ENCODE assay signal across 10 mouse cellular contexts in the genomic region with DNA sequence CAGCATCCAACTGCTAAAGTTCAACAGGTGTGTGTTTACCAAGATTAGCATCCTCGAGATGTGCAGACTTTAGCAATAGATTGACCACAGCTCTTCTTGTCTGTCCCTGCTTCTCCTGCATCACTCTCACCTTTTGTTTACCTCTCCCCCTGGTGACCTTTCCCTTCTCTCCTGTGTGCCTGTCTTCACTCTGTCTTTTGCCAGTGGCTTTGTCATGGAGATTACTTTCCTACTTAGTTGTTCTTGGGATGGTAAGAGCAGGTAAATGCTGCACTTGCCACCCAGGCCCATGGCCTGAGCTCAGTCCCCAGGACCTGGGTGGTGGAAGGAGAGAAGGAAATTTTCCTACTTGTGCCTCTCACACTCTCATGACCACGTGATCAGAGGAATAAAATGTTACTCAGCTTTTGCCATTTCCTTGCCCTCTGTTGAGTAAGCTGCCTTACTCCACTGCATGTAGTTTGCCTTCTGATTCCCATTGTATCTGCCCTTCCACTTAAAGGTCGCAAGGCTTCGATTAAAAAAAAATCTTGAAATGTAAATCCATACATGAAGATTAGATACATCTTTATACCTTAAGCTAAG. TPM values are rescaled to one million over a fixed set of nuclear protein-coding genes. Genes with fewer than 3 reads are reported as not detected.
A peak's percentile ranks its signal among the peaks of the same experiment; 100 is the strongest.
DNase-seq lines count a peak whose midpoint lies in the region; ATAC-seq and TF ChIP-seq lines count a peak whose summit lies in the region.
"Had no signal": no experiment of that assay in that cellular context is flagged by ENCODE, and none has a peak within 500 bp of the region (broad histone marks: within the 10 kb centered on the region; RNA-seq: fewer than 3 reads in every experiment).

No protein-coding gene starts in this region.

- TF ChIP-seq CTCF in intestine, postnatal 0 days (IDR thresholded peaks at IDR 0.05; ENCODE audit: low read depth), result no peak
- TF ChIP-seq CTCF in G1E (IDR thresholded peaks at IDR 0.05; ENCODE audit: low read depth, low read length), result no peak
- no peak for TF ChIP-seq CTCF in thymus, adult 2 months (IDR thresholded peaks at IDR 0.05; ENCODE audit: borderline replicate concordance, control insufficient read depth, extremely low read depth, insufficient read depth, low read length, poor library complexity)

- no peak for ATAC-seq in intestine, embryonic 15.5 days
- no peak for ATAC-seq in intestine, postnatal 0 days
- no peak for ATAC-seq in G1E (ENCODE audit: extremely low read depth, insufficient number of reproducible peaks, low FRiP score, poor library complexity, severe bottlenecking)
- no peak for ATAC-seq in forebrain, embryonic 15.5 days (replicated peaks)
- no peak for ATAC-seq in midbrain, embryonic 13.5 days

- H3K4me2 ChIP-seq in intestine, embryonic 15.5 days (replicated peaks), result peak overlapping the region; percentile 72
- no peak overlapping the region; the same call in 1 of the 2 replicates for H3K4me2 ChIP-seq in intestine, postnatal 0 days (replicated peaks; ENCODE audit: low read depth)
- H3K4me2 ChIP-seq in forebrain, embryonic 15.5 days (replicated peaks), result peak overlapping the region; percentile 57; the same call in 1 of the 2 replicates
- peak overlapping the region; percentile 82 for H3K4me2 ChIP-seq in midbrain, embryonic 13.5 days (replicated peaks)

- H3K36me3 ChIP-seq in intestine, embryonic 15.5 days, result peaks cover 4% of the 10 kb centered on the region; the same call in 1 of the 2 replicates
- no peaks in the 10 kb centered on the region for H3K36me3 ChIP-seq in intestine, postnatal 0 days (ENCODE audit: control insufficient read depth, insufficient read depth)
- peaks cover 47% of the 10 kb centered on the region for H3K36me3 ChIP-seq in G1E (replicated peaks)
- H3K36me3 ChIP-seq in forebrain, embryonic 15.5 days, result no peaks in the 10 kb centered on the region
- H3K36me3 ChIP-seq in midbrain, embryonic 13.5 days, result peaks cover 16% of the 10 kb centered on the region
- H3K36me3 ChIP-seq in thymus, adult 2 months (ENCODE audit: control insufficient read depth, insufficient read depth, low read length), result no peaks in the 10 kb centered on the region

- no peaks in the 10 kb centered on the region for H3K27me3 ChIP-seq in intestine, embryonic 15.5 days (replicated peaks)
- H3K27me3 ChIP-seq in intestine, postnatal 0 days (replicated peaks; ENCODE audit: control insufficient read depth, insufficient read depth, low read length), result no peaks in the 10 kb centered on the region
- no peaks in the 10 kb centered on the region for H3K27me3 ChIP-seq in G1E (ENCODE audit: insufficient read depth, low read length)
- no peaks in the 10 kb centered on the region for H3K27me3 ChIP-seq in forebrain, embryonic 15.5 days
- H3K27me3 ChIP-seq in midbrain, embryonic 13.5 days, result no peaks in the 10 kb centered on the region
- H3K27me3 ChIP-seq in thymus, adult 2 months (ENCODE audit: control insufficient read depth, insufficient read depth, low read length), result no peaks in the 10 kb centered on the region

- TF ChIP-seq POLR2A in thymus, adult 2 months (IDR thresholded peaks at IDR 0.05; ENCODE audit: control insufficient read depth, extremely low read depth, insufficient read depth, low read length, poor library complexity), result no peak

- H3K9me3 ChIP-seq in intestine, embryonic 15.5 days, result no peaks in the 10 kb centered on the region
- no peaks in the 10 kb centered on the region for H3K9me3 ChIP-seq in intestine, postnatal 0 days (ENCODE audit: control insufficient read depth)
- no peaks in the 10 kb centered on the region for H3K9me3 ChIP-seq in G1E (replicated peaks)
- no peaks in the 10 kb centered on the region for H3K9me3 ChIP-seq in forebrain, embryonic 15.5 days
- H3K9me3 ChIP-seq in midbrain, embryonic 13.5 days, result no peaks in the 10 kb centered on the region

- H3K4me1 ChIP-seq in intestine, embryonic 15.5 days (replicated peaks), result peaks cover 14% of the 10 kb centered on the region; the same call in 1 of the 2 replicates
- peaks cover 7% of the 10 kb centered on the region; the same call in 1 of the 2 replicates for H3K4me1 ChIP-seq in intestine, postnatal 0 days (replicated peaks; ENCODE audit: control insufficient read depth, insufficient read depth, low read length)
- peaks cover 44% of the 10 kb centered on the region for H3K4me1 ChIP-seq in G1E (ENCODE audit: insufficient read depth, low read depth, low read length)
- peaks cover 24% of the 10 kb centered on the region for H3K4me1 ChIP-seq in forebrain, embryonic 15.5 days
- H3K4me1 ChIP-seq in midbrain, embryonic 13.5 days (replicated peaks), result peaks cover 24% of the 10 kb centered on the region
- no peaks in the 10 kb centered on the region; the same call in 1 of the 2 replicates for H3K4me1 ChIP-seq in thymus, adult 2 months (replicated peaks; ENCODE audit: control insufficient read depth, insufficient read depth, low read length)

- no peak overlapping the region for H3K9ac ChIP-seq in intestine, embryonic 15.5 days
- no peak overlapping the region for H3K9ac ChIP-seq in intestine, postnatal 0 days (ENCODE audit: low read depth, low read length)
- H3K9ac ChIP-seq in forebrain, embryonic 15.5 days (replicated peaks), result no peak overlapping the region
- peak overlapping the region; percentile 80; the same call in 1 of the 2 replicates for H3K9ac ChIP-seq in midbrain, embryonic 13.5 days (replicated peaks)

- H3K27ac ChIP-seq in intestine, embryonic 15.5 days, result no peak overlapping the region
- H3K27ac ChIP-seq in intestine, postnatal 0 days (ENCODE audit: low read depth, low read length), result no peak overlapping the region
- no peak overlapping the region for H3K27ac ChIP-seq in forebrain, embryonic 15.5 days (replicated peaks)
- H3K27ac ChIP-seq in midbrain, embryonic 13.5 days, result no peak overlapping the region
- H3K27ac ChIP-seq in thymus, adult 2 months (ENCODE audit: control insufficient read depth, insufficient read depth, low read length), result no peak overlapping the region

- DNase-seq in G1E (ENCODE audit: low spot score), result no peak
- DNase-seq in thymus, adult 2 months, result no peak
- no peak for DNase-seq in left cerebral cortex, adult 18-20 months (ENCODE audit: low spot score in 2 of 2)
- DNase-seq in spleen, adult 12 weeks (ENCODE audit: low spot score), result no peak
- DNase-seq: cerebellum, adult 11 months; kidney, postnatal 25 days had no signal

- H3K4me3 ChIP-seq in intestine, embryonic 15.5 days (replicated peaks), result no peak overlapping the region
- no peak overlapping the region for H3K4me3 ChIP-seq in intestine, postnatal 0 days (ENCODE audit: low read depth, low read length)
- peak overlapping the region; percentile 91 for H3K4me3 ChIP-seq in G1E (ENCODE audit: low read depth, low read length)
- peak overlapping the region; percentile 94; the same call in 1 of the 2 replicates for H3K4me3 ChIP-seq in forebrain, embryonic 15.5 days
- H3K4me3 ChIP-seq in midbrain, embryonic 13.5 days (replicated peaks), result no peak overlapping the region; the same call in 1 of the 2 replicates
- no peak overlapping the region for H3K4me3 ChIP-seq in thymus, adult 2 months (ENCODE audit: control insufficient read depth, insufficient read depth, low read length)

- WGBS in intestine, embryonic 15.5 days, result 73% methylated on average over 4 of the region's 4 CpGs
- WGBS in intestine, postnatal 0 days, result 57% methylated on average over 4 of the region's 4 CpGs
- WGBS in forebrain, embryonic 15.5 days, result 83% methylated on average over 4 of the region's 4 CpGs
- 84% methylated on average over 4 of the region's 4 CpGs for WGBS in midbrain, embryonic 13.5 days
- WGBS in thymus, adult 2 months, result 78% methylated on average over 4 of the region's 4 CpGs

RNA-seq across cellular contexts. Expression of a gene that starts 2.1 kb away (rescaled TPM):
- 51.3 and 58.2 TPM in 2 replicates for polyA plus RNA-seq in intestine, embryonic 15.5 days (2015; fragmentation: Nextera tagmentation; extraction: Ambion mirVana)
- 43.6 and 44.8 TPM in 2 replicates for polyA plus RNA-seq in intestine, postnatal 0 days (2015; fragmentation: Nextera tagmentation; extraction: Ambion mirVana)
- total RNA-seq in G1E (2014; fragmentation: Nextera tagmentation), result 43.8 and 48.6 TPM in 2 replicates
- total RNA-seq in G1E (2017), result 37.9 and 52.2 TPM in 2 replicates
- polyA plus RNA-seq in G1E (2012), result 2.8 and 3.5 TPM in 2 replicates
- 54.9 and 59.5 TPM in 2 replicates for polyA plus RNA-seq in forebrain, embryonic 15.5 days (2015; fragmentation: Nextera tagmentation; extraction: Ambion mirVana)
- 68.9 and 71.4 TPM in 2 replicates for polyA plus RNA-seq in midbrain, embryonic 13.5 days (2015; fragmentation: Nextera tagmentation; extraction: Ambion mirVana)
- 12.6 and 15.5 TPM in 2 replicates for polyA plus RNA-seq in thymus, adult 2 months (2012; rRNA removed)
- total RNA-seq in left cerebral cortex, adult 18-20 months (2021), result 10 to 100 TPM; 23.9 to 25.9 TPM

RNA-seq across cellular contexts. Expression of a gene that starts 2.2 kb away (rescaled TPM):
- 7.5 and 8.4 TPM in 2 replicates for polyA plus RNA-seq in intestine, embryonic 15.5 days (2015; fragmentation: Nextera tagmentation; extraction: Ambion mirVana)
- polyA plus RNA-seq in intestine, postnatal 0 days (2015; fragmentation: Nextera tagmentation; extraction: Ambion mirVana), result 2.3 and 3.0 TPM in 2 replicates
- total RNA-seq in G1E (2014; fragmentation: Nextera tagmentation), result 43.3 and 44.0 TPM in 2 replicates
- 35.7 and 43.5 TPM in 2 replicates for total RNA-seq in G1E (2017)
- 5.4 and 5.8 TPM in 2 replicates for polyA plus RNA-seq in G1E (2012)
- polyA plus RNA-seq in forebrain, embryonic 15.5 days (2015; fragmentation: Nextera tagmentation; extraction: Ambion mirVana), result 21.1 and 24.4 TPM in 2 replicates
- 23.2 and 23.3 TPM in 2 replicates for polyA plus RNA-seq in midbrain, embryonic 13.5 days (2015; fragmentation: Nextera tagmentation; extraction: Ambion mirVana)
- 4.5 and 5.2 TPM in 2 replicates for polyA plus RNA-seq in thymus, adult 2 months (2012; rRNA removed)
- 10 to 100 TPM; 16.1 to 16.5 TPM for total RNA-seq in left cerebral cortex, adult 18-20 months (2021)

Comparison
In these comparisons a context has a peak if more than half of its experiments do, and no peak if none do; other contexts are left out.
1. H3K4me3 ChIP-seq: peak in G1E (single experiment) and forebrain, embryonic 15.5 days (single experiment); none in intestine, embryonic 15.5 days (single experiment), intestine, postnatal 0 days (single experiment), midbrain, embryonic 13.5 days (single experiment) and thymus, adult 2 months (single experiment).